Mouse (Mus musculus): ENCODE measurements around the gene She. TPM values are rescaled to one million over a fixed set of nuclear protein-coding genes. Genes with fewer than 3 reads are reported as not detected.
"Not testable (repeated sequence)": the region's sequence is repeated elsewhere in the genome, so short reads cannot be mapped to it uniquely, and the experiment has no call there.

The She gene
- total RNA-seq, 2 experiments from 2014 or later, result 4.2 to 5.0 TPM

DNA sequence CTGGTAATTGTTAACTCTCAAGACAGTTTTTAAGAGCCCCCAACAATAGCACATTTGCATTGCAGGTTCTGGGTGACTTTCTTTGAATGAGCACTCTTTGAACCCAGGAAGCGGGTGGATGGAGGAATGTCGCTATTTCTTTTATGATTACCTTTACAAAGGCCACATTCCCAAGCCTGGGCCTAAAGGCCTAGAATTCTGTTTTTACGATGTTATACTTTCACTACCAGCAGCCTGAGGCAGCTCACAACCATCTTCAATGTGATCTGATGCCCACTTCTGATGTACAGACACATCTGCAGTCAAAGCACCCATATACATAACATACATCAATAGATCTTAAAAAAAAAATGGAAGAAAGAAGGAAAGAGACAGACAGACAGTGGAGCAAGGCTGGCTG lies 32.1 kb downstream of the She start:
- not testable (repeated sequence) for DNase-seq

DNA sequence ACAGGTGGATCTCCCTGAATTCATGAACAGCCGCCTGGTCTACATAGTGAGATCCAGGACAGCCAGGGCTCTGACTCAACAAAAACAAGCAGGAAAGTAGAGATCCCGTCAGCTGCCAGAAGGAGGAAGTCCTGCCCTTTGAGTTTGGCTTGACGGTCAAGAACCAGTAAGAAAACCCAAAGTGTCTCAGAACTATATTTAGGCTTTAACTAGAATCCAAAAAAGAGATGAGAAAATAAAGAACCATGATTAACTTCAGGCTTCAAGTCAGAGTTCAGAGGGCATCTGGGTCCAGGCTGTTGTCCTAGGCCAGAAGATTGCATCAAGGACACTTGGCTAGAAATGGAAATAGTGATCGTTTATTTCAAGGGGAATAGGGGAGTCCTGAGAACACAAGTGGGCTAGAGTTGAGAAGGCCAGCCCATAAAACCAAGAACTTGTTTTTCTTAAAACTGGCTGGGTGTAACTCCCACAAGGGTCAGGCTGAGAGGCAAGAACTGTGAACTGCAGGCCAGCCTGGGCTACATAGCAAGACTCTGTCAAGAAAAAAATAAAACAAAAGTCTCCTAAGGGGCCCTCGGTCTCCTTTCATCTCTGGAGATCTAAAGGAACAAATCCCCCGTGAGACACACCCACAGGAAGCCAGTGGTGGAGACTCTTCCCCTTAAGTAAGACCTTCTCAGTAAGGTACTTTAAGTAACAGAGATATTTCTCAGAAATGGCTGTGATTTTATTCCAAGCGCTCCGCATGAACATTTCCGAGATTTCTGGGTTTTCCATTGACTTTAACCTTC lies 32.7 kb downstream of the She start:
- peak; percentile 56 for DNase-seq

DNA sequence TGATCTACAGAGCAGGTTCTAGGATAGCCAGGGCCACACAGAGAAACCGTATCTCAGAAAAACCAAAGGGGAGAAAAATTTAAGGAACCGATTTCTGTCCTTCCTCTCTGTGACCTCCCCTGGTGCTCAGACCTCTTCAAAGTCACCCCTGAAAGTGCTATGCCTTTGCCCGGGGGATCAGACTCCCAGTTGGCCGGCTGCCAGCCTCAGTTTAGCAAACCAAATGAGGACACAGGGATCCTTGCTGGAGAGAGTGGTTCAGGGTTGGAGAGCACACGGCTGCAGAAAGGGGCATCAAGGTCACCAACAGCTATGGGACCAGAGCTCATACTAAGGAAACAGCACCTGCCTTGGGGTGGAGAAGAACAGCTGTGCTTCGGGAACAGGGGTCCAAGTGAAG lies 33.9 kb downstream of the She start:
- no peak for DNase-seq

DNA sequence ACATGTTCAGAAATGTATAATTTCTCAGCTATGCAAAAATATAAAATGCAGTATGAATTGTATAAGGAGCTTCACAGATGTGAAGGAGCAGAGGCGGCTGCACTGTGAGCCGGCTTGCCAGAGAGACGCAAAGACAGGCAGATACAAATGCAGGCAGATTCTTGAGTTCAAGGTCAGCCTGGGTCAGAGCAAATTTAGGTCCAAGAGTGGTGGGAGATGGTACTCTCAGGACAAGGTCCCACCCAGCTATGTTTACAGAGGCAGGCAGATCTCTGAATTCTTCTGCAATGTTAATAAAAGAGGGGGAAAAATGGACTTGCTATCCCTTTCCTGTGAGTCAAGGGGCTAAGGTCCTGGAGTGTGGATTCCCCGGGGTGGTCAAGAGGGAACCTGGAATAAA lies 34.6 kb downstream of the She start:
- DNase-seq, result no peak

DNA sequence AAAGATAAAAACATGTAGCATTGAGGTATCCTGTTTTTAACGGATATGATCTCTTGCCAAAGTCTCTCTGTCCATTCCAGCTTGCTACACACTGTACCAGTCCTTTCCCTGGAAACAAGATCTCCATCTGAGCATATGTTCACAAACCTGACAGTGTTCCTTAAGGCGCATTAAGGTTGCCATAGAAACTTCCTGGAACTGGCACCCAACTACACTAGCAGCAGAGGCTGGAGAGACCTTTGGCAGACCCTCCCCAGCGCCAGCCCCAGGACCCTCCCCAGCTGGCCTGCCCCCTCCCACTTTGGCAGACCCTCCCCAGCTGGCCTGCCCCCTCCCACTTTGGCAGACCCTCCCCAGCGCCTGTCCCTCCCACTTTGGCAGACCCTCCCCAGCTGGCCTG lies 36.5 kb downstream of the She start:
- no peak for DNase-seq

DNA sequence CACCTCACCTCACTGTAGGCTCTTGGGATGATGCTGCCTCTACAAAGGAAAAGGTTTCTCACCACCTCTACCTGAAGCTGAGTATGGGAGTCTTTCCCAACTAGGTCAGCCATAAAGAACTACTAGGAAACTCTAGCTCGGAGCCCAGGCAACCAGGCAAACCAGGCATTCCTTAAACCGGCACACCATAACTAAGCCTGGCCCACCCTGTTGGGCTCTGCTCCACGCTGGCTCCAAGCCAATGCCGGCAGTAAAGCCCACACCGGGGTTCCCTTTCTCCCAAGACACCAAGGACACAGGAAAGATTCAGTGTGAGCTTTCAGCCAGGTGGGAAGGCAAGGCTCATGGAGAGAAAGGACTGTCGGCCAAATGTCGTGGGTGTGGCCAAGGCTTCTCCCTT lies 37.2 kb downstream of the She start:
- no peak for DNase-seq

DNA sequence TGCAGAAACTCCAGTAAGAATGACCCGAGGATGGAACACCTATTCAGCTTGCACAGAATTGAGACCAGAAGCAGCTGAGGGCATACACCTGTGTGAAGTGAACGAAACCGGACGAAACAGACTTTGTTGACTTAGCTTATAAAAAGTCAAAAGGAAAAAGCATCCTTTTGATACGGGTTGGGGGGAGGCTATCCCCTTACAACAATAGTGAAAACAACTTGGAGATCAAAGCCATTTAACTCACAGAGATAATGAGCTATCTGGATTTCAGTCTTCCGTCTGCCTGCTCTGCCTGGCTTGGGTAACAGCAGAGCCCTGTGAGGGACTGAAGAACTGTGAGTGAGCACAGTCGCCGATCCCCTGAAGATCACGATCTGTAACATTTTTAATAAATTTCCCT lies 37.8 kb downstream of the She start:
- DNase-seq, result no peak

DNA sequence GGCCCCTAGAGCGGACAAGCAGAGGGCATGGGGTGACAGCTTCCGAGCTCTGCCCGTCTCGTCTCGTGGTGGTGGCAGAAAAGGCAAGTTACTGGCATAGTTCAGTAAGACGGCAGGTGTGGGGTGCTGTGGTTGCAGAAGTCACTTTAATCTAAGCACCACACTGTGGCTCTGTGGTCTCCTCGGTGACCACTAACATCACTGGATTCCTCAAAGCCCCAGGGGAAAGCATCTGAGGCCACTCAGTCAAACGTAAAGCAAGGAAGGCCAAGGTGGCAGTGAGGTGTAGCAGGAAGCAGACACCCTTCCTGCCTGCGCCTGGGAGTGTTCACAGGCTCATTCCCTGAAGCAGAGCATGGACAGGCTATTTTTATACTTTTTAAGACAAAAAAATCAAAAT lies 38.4 kb downstream of the She start:
- DNase-seq, result no peak

DNA sequence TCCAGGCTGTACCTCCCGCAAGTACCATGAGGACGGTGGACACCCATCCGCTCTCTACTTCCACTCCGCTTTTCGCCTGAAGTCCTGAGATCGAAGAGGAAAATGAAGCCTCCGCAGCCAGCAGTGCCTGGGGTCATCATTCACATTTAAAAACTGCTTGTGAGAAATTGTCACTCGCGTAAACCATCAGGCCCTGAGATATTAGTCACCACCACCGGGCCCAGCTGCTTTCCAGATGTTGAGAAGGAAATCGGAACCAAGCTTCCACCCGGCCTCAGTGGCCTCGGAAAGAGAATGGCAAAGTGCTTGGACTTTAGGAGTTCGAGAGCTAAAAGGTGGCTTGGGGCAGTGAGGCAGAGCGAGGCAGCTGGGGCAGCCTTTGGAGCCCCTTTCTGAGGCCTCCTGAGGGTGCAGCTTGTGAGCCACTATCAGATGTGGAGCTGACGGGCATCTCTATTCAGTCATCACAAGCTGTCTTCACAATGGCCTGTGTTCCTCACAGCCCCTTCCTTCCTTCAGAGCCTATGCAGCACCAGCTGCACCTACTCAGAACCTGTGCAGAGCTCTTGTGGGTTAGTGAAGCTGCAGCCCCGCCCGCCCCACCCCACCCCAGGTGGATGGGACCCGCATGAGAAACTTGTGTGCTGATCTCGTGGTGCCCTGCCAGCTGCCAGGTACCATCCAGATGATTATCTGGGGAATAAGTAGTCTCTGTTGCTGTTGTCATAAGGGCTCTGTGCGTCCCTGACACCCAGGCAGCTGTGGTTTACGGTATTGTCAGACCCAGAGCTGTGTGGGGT lies 39.5 kb downstream of the She start:
- DNase-seq, result no peak

DNA sequence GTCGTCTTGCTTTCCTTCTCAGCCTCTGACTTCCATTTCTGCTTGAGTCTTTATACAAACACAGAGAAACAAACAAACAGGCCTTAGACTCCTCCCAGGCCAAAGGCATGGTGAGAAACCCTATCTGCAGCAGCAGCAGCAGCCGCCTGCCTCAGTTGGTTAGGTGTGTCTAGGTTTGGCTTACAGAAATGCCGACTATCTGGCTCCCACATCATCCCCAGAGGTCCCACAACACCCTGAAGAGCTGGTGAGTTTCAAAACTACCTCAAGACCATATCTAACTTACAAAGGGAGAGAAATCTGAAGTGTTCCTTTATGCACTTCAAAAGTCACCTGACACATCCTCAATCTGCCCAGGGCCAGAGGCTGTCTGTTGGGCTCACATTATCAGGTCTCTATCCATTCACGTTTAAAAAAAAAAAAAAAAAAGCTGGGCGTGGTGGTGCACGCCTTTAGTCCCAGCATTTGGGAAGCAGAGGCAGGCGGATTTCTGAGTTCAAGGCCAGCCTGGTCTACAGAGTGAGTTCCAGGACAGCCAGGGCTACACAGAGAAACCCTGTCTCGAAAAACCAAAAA lies 40.3 kb downstream of the She start:
- DNase-seq, result no peak

DNA sequence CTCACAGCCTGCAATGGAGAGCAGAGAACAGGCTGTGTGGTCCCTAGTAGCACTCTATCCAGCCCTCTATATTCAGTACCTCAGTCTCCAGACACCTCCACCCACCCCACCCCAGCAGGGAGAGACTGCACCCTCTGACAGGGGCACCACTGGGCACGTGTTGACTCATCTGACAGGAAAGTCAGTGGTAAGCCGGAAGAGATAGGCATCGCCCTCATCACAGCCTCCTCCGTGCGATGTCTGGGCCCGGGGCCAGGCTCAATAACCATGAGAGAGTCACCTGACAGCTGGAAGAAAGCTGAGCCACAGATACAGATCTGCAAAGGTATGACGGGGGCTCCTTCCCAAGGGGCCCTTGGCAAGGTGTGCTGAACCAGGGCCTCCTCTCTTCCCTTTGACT lies 41.0 kb downstream of the She start:
- DNase-seq, result peak; percentile 50

DNA sequence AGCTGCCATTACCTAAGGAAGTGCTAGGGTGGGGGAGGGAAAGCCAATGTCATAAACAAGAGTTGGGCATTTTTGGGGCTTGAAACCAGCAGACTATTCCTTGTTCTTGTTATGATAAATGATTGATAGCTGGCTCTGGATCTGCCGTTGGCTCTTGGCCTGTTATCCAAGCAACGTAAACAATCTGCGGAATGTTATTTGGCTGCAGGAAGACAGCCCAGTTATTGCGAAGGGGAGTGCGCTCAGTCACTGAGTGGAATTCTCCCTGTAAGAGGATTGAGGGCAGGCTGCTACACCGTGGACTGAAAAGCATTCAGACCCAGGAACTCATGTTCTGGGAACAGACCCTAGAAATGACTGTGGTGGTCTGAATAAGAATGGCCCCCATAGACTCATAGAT lies 41.5 kb downstream of the She start:
- DNase-seq, result no peak

DNA sequence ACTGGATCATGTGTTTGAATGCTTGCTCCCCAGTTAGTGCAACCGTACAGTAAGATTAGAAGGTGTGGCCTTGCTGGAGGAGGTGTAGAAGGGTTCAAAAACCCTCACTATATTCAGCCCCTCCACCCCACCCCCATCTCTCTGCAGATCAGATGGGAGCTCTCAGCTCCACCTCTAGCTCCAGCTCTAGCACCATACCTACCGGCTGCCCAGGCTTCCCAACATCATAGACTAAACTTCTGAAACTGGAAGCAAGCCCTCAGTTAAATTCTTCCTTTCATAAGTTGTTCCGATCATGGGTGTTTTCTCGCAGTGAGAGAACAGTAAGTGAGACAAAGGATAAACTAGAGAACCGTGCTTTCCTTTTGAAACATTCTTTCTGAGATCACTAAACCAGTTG lies 42.9 kb downstream of the She start:
- no peak for DNase-seq

DNA sequence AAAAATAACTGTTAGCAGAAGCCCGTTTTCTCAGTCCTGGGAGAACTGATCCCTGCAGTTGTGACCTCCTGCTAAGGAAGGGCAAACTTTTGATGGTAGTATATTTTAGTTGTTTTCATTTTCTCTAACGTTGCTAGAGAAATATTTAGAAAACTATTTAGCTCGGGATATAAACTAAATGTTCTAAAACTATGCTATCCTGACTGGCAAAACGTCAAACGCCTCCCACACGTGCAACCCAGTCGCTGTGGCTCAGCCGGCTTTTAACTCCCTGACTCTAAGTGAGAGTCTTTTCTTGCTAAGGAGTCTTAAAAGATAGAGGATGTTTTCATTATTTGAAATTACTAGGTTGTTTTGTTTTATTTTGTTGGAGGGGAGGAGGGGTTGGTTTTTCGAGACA lies 43.9 kb downstream of the She start:
- no peak for DNase-seq

DNA sequence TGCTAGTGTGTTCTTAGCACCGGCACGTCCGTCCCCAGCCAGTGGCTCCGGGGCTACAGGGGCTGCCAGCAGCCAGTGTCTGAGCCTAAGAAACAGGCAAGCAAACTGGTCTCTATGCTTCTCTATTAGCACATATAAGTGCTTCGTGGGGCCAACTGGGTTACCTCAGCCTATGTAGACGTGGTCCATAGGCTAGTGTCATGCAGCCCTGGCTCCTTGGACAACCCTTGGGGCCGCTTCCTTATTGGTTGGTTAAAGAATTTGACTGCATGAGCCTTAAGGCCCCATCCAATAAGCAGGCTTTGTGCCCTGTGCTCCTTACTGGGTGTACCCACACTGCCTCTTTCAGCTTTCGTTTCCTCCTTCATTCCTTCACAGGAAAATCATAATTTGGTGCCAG lies 44.6 kb downstream of the She start:
- DNase-seq, result no peak

DNA sequence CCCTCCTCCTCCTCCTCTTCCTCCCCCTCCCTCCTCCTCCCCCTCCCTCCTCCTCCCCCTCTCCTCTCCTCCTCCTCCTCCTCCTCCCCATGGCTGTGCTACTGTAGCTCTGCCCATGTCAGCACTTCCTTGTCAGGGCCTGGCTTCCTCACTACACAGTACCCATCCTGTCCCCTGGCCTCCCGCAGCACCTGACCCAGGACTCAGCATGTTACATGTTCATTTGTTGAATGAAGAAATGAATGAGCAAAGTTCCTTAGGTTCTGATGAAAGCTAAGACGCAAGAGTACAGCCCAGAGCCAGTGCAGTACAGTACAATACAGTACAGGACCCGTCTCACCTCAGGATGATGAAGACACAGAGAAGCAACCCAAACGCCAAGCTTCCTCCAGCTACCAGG lies 45.3 kb downstream of the She start:
- no peak for DNase-seq

DNA sequence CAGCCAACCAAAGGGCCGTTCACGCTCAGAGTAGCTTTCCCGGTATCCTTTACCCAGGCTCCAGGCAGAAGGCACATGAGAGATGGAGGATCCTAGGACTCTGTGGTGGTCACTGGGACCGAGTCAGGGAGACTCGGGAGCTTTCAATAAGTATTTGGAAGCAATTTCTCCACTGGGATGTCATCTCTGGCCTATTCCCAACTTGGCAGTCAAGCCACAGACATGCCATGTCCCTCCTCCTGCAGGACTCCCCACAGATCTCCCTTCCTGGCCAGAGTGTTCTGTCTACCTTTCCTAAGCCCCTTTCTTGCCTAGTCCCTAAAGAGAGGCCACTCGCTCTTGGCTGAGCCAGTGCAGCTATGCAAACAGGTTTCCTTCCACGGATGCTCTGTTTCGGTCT lies 46.0 kb downstream of the She start:
- DNase-seq, result no peak

DNA sequence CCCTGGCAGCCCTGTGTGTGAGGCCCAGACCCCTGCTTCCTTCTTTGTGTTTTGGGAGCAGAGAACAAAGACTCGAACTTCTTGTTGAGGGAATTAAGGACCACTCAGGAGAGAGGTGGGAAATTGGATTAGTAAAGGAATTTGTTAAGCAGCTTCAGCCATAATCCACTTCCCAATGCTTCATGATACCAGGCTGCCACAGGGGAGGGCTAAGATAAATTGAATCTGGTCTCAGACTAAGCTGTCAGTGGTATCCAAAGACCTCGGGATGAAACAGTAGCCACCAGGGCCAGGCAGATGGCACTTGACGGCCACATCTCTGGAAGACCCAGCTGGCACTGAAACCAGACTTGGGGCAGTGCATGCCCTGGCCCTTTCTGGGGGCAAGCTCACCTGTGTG lies 47.3 kb downstream of the She start:
- no peak for DNase-seq

DNA sequence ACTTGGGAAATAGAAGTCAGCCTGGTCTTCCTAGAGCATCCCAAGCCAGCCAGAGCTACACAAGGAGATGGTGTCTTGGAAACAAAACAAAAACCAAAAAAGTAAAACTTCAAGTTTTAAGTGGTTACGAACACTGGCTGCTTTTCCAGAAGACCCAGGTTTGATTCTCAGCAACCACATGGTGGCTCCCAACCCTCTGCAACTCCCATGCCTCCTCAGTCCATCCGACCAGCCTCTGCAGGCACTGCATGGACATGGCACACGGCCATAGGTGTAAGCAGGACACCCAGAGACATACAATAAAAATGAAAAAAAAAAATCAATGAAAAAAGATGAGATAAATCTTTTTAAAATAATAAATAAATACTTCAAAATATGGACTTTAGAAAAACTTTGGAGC lies 48.2 kb downstream of the She start:
- DNase-seq, result no peak

DNA sequence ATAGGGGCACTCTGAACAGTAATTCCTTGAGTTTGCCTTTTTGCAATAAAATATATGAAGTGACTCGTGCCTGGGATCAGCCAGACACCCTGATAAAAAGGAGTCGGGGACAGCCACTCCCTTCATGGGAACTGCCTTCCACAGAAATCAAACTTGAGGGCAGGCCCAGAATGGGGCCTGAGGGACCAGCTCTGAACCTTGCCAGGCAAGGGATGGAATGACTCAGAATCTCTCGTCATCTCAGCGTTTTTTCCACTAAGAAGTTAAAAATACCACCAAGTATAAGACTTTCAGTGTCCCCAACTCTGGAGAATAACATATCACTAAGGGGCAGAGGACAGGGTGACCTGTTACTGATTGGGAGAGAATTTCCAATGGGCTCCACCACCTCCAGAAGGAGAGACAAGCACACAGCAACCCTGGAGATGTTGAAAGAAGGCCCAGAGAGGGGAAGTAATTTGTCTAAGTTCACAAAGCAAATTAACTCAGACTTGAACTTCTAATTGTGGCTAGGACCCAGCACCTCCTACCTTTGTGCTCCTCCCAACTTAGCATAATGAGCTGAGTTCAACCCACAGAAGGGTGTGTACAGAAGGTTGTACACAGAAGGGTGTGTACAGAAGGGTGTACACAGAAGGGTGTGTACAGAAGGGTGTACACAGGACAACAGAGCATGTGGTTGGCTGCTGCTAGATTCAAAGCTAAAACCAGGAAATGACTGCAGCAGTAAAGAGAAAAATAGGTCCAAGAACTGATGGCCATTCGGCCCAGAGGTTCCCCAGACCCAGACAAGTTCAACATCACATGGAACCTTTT lies 49.1 kb downstream of the She start:
- peak; percentile 35 for DNase-seq

DNA sequence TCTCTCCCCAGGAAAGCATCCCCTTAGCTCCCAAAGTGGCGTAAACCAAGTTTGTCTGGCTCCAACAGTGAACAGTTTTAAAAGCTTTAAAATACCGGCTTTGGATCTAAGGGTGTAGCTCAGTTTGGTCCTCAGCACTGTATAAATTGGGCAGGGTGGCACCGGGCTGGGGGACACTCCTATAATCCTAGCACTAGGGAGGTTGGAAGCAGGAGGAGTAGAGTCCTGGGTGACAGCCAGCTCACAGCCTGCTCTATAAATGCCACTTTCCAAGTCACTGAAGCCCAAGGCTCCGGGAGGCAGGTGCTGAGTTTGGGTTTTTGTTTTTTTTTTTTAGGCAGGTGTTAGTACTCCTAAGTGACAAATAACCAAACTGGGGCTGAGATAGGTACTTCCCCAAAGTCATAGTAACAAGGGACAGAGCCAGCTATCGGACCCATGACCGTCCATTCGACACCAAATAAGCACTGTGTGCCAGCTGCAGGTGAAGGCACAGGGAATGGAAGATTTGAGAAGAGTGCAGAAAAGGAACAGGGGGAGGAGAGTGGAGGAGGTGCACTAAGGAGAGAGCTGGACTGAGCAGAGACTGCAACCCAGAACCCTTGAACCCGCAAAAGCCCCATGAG lies 51.5 kb downstream of the She start:
- DNase-seq, result no peak

DNA sequence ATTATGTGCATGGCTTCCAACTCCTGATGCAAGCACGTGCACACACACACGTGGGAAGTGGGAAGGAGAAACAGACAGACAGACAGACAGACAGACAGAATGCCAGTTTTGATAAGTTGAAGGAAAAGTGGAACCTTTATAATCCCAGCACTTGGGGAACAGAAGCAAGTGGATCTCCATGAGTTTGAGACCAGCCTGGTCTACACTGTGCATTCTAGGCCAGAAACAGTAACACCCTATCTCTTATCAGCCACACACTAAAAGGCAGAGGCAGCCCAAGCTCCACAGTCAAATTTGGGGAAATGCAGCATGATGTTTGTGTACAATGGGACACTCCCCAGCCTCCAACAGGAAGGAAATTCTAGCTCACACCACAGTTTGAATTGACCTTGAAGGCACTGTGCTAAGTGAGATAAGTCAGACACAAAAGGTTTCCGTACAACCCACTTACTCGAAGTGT lies 52.4 kb downstream of the She start:
- DNase-seq, result no peak
